Mouse (Mus musculus) midbrain, embryonic 13.5 days (tissue): ENCODE measurements at regions not wholly inside any gene's neighbourhood (a gene's known extent, or its start where the extent isn't known, plus 50 kb on each side); places are given as distances from the start of the nearest gene placed in this dataset.
"Not testable (repeated sequence)": the region's sequence is repeated elsewhere in the genome, so short reads cannot be mapped to it uniquely, and the experiment has no call there.

Source experiments
- ATAC-seq: fragments of 200-750 bp; cut with Nextera tagmentation; 2 replicates; pipeline ENCODE4 v1.8.0; 2017; ENCODE audit warnings: mild to moderate bottlenecking, moderate TSS enrichment, moderate library complexity
- H3K27ac ChIP-seq: fragments of 300-500 bp; sonication (generic); 2 replicates; pipeline ENCODE4 v1.5.1; 2015; ENCODE audit warnings: inconsistent platforms, mild to moderate bottlenecking, moderate library complexity
- H3K27me3 ChIP-seq: fragments of 300-500 bp; sonication (generic); 2 replicates; pipeline ENCODE4 v1.6.1; 2015; ENCODE audit warnings: mild to moderate bottlenecking, inconsistent platforms
- H3K36me3 ChIP-seq: fragments of 300-500 bp; sonication (generic); 2 replicates; pipeline ENCODE4 v1.6.1; 2015; ENCODE audit warnings: mild to moderate bottlenecking, inconsistent platforms
- H3K4me1 ChIP-seq: fragments of 300-500 bp; sonication (generic); replicated peaks from 2 replicates; pipeline ENCODE4 v1.6.1; 2015; ENCODE audit warnings: inconsistent platforms
- H3K4me2 ChIP-seq: fragments of 300-500 bp; sonication (generic); replicated peaks from 2 replicates; pipeline ENCODE4 v1.6.1; 2015; ENCODE audit warnings: moderate library complexity, mild to moderate bottlenecking, inconsistent platforms
- H3K4me3 ChIP-seq: fragments of 300-500 bp; sonication (generic); replicated peaks from 2 replicates; pipeline ENCODE4 v1.5.1; 2015; ENCODE audit warnings: mild to moderate bottlenecking, inconsistent platforms
- H3K9ac ChIP-seq: fragments of 300-500 bp; sonication (generic); replicated peaks from 2 replicates; pipeline ENCODE4 v1.6.1; 2015; ENCODE audit warnings: mild to moderate bottlenecking, inconsistent platforms
- H3K9me3 ChIP-seq: fragments of 300-500 bp; sonication (generic); 2 replicates; pipeline ENCODE4 v1.6.1; 2016; ENCODE audit warnings: mild to moderate bottlenecking, inconsistent platforms
- WGBS: fragments of 180-500 bp; shearing (Covaris S2); methylation state at CpG from one replicate; pipeline ENCODE4 v1.1.7; 2015; 5-methylcytosine and 5-hydroxymethylcytosine counted together

GRCm38 (mm10) chr12:22951956-22952355 is 828.1 kb downstream of the Gm10330 start:
- H3K9ac ChIP-seq, H3K4me3 ChIP-seq, ATAC-seq, H3K27ac ChIP-seq, H3K4me1 ChIP-seq, H3K4me2 ChIP-seq, H3K27me3 ChIP-seq, H3K9me3 ChIP-seq, H3K36me3 ChIP-seq: not testable (repeated sequence)
- WGBS: 52% methylated on average over 3 of the region's 3 CpGs

GRCm38 (mm10) chr12:22906156-22906555 is 873.9 kb downstream of the Gm10330 start:
- not testable (repeated sequence) for H3K9me3 ChIP-seq, H3K4me1 ChIP-seq, H3K36me3 ChIP-seq, H3K27me3 ChIP-seq, H3K27ac ChIP-seq
- under 1% methylated on average over 53 of the region's 53 CpGs for WGBS
- Histone ChIP-seq H3K9ac (peak overlapping the region; percentile 57), H3K4me2 (peak overlapping the region; percentile 55), H3K4me3 (peak overlapping the region; percentile 51)
- peak; percentile 72; the same call in 1 of the 2 replicates for ATAC-seq
